Mouse (Mus musculus) kidney, embryonic 16.5 days (tissue): ENCODE results near the gene Hand2. TPM values are rescaled to one million over a fixed set of nuclear protein-coding genes. Genes with fewer than 3 reads are reported as not detected.
A peak's percentile ranks its signal among the peaks of the same experiment; 100 is the strongest.

Experiments
- ATAC-seq: fragments of 200-750 bp; cut with Nextera tagmentation; 2 replicates; pipeline ENCODE4 v1.8.0; 2017; ENCODE audit warnings: moderate TSS enrichment; ENCODE audit not compliant: low FRiP score, low TSS enrichment
- H3K27ac ChIP-seq: fragments of 300-500 bp; sonication (generic); 2 replicates; pipeline ENCODE4 v1.5.1; 2014; ENCODE audit warnings: low read length
- H3K27me3 ChIP-seq: fragments of 300-500 bp; sonication (generic); 2 replicates; pipeline ENCODE4 v1.6.1; 2014; ENCODE audit warnings: low read length, control low read depth, mixed read lengths; ENCODE audit not compliant: insufficient read depth
- H3K36me3 ChIP-seq: fragments of 300-500 bp; sonication (generic); 2 replicates; pipeline ENCODE4 v1.6.1; 2014; ENCODE audit warnings: low read length, control low read depth, mixed read lengths; ENCODE audit not compliant: insufficient read depth
- H3K4me1 ChIP-seq: fragments of 300-500 bp; sonication (generic); 2 replicates; pipeline ENCODE4 v1.6.1; 2014; ENCODE audit warnings: low read length, control low read depth, mixed read lengths; ENCODE audit not compliant: insufficient read depth
- H3K4me2 ChIP-seq: fragments of 300-500 bp; sonication (generic); replicated peaks from 2 replicates; pipeline ENCODE4 v1.6.1; 2014; ENCODE audit warnings: low read depth, low read length
- H3K4me3 ChIP-seq: fragments of 300-500 bp; sonication (generic); 2 replicates; pipeline ENCODE4 v1.5.1; 2014; ENCODE audit warnings: mild to moderate bottlenecking, low read length
- H3K9ac ChIP-seq: fragments of 300-500 bp; sonication (generic); replicated peaks from 2 replicates; pipeline ENCODE4 v1.6.1; 2014; ENCODE audit warnings: low read length
- H3K9me3 ChIP-seq: fragments of 300-500 bp; sonication (generic); 2 replicates; pipeline ENCODE4 v1.6.1; 2016; ENCODE audit warnings: low read length, control low read depth
- WGBS: fragments of 180-500 bp; shearing (Covaris S2); extraction: QIAGEN DNeasy Blood & Tissue Kit; methylation state at CpG from one replicate; pipeline ENCODE4 v1.1.7; 2014; 5-methylcytosine and 5-hydroxymethylcytosine counted together
- polyA plus RNA-seq: library from polyadenylated mRNA; unstranded; fragments of >200 nt; fragmentation: Nextera tagmentation; extraction: Ambion mirVana; gene quantifications from 2 replicates; pipeline ENCODE4 v1.2.1, GENCODE M21; 2015

Hand2 gene
- polyA plus RNA-seq, 1 experiment from 2014 or later = 0.25 TPM

DNA sequence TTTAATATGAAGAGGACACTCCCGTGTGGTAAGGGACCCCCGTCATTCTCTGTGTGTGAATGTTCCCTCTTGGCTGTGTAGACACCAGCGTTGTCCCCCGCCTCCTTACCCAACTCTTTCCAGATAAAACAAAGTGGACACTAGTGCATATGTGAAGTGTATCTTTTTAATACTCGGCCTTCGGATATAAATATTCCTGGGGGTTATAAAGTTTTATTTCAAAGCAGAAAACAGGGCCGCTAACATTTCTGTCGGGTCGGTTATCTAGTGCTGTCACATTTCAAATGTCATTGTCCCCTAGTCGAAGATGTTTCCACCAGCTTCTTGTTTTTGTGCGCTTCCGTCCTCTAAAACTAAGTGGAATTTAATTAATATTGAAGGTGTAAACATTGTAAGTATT is 3.3 kb downstream of the Hand2 start:
- no peaks in the 10 kb centered on the region for H3K9me3 ChIP-seq
- H3K27me3 ChIP-seq = peaks cover 98% of the 10 kb centered on the region
- no peak overlapping the region for H3K4me2 ChIP-seq
- ATAC-seq = no peak
- no peak overlapping the region for H3K4me3 ChIP-seq
- no peaks in the 10 kb centered on the region for H3K36me3 ChIP-seq
- peaks cover 13% of the 10 kb centered on the region for H3K4me1 ChIP-seq
- H3K27ac ChIP-seq = no peak overlapping the region
- 5% methylated on average over 12 of the region's 12 CpGs for WGBS
- no peak overlapping the region for H3K9ac ChIP-seq

DNA sequence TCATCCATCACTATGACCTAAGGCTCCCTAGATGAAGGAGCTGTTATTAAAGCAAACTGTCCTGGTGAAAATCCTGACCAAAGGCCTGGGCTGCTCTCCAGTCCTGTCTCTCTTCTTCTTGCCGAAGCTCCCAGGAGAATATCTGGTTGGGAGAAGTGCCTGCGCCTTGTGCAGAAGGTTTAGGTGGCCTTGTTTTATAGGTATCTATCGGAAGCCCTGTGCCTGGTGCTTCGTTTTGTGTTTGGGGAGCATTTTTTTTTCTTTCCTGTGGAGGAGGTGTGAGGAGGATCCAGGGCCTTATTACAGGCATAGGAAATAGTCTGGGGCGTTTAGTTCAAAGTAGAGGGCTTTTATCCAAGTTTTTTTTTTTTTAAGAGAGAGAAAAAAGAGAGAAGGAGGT is 3.9 kb downstream of the Hand2 start:
- no peak overlapping the region for H3K4me3 ChIP-seq
- H3K27ac ChIP-seq = no peak overlapping the region

DNA sequence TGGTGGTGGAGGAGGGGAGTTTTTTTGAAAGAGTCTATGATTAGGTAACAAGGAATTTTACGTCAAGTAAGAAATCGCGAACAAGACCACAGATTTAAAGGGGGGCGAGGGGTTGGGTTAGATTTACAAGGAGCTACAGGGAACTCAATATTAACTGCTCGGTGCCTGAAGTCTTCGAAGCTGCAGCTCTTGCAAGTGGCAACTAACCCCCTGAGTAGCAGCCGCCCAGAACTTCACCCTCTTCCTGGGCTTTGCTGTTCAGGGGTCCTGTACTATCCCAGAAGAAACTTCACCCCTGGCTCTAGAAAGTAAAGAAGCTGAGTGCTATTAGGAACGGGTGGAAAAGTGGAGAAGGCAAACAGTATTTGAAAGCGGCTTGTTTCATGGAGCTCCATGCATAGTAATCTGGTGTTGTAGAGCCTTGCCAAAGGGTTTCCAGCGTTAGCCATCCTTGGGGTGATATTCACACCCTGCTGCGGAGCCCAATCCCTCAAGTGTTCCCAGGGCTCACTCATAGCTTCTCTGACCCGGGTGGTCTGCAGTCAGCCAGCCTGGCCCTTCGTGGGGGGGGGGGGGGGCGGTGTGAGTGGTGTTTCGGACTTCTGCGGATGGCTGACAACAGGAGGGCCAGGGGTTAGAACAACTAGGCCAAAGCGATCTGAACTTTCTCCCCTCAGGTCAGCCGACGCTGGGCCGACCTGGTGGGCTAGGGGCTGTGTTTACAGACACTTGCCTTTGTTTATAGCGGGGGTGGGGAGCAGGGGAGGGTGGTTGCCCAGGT is 4.5 kb downstream of the Hand2 start:
- Histone ChIP-seq H3K9ac (no peak overlapping the region), H3K27ac (no peak overlapping the region), H3K4me1 (peaks cover 13% of the 10 kb centered on the region), H3K36me3 (no peaks in the 10 kb centered on the region), H3K4me2 (no peak overlapping the region), H3K9me3 (no peaks in the 10 kb centered on the region), H3K4me3 (no peak overlapping the region), H3K27me3 (peaks cover 98% of the 10 kb centered on the region)
- 3% methylated on average over 21 of the region's 21 CpGs for WGBS
- no peak for ATAC-seq

More for the DNA sequence above, 3.9 kb downstream of the Hand2 start:
- H3K36me3 ChIP-seq = no peaks in the 10 kb centered on the region
- no peaks in the 10 kb centered on the region for H3K9me3 ChIP-seq
- H3K4me1 ChIP-seq = peaks cover 13% of the 10 kb centered on the region
- no peak overlapping the region for H3K4me2 ChIP-seq
- no peak overlapping the region for H3K9ac ChIP-seq
- no peak for ATAC-seq
- WGBS = 4% methylated on average over 5 of the region's 5 CpGs
- peaks cover 98% of the 10 kb centered on the region for H3K27me3 ChIP-seq

DNA sequence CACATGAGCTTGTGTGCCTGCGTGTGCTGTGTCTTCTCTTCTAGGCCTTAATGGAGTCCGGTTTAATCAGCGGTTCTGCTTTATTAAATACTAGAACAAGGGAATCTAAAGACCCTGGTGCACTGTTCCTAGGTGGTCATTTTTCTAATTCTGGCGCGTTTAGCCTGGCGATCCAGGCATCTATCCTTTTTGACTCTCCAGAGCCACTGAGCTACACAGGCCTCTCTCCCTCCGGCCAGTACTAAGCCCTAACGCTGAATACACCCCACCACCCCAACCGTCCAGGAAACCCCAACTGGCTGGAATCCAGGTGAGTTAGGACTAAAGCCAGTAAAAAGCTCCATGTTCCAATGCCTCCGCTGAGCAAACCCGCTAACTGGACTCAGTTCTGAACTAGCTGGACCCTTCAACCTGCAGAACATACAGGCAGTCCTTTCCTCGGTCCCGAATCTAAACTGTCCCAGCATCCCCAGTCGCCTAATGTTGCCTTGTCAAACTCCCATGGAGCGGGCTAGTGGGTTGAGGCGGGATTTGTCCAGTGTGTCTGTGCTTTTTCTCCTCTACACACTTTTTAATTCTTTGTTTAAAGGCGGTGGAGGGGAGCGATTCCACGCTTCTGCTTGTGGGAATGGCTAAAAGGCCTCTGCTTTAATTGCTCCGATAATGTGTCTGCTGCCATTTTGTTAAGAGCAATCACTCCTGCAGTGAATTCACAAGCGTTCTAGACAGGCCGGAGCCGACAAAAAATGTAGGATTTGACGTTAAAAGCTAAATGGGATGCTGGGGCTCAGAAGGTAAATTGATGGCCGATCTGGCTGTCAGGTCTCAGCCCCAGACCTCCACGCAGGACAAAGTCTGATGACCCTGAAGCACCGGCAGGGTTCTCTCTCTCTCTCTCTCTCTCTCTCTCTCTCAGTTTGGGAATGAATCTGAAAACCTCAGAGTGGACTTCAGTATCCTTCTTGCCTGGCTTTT is 5.6 kb downstream of the Hand2 start:
- H3K9me3 ChIP-seq = no peaks in the 10 kb centered on the region
- no peak overlapping the region for H3K4me3 ChIP-seq
- no peaks in the 10 kb centered on the region for H3K36me3 ChIP-seq
- 8% methylated on average over 27 of the region's 27 CpGs for WGBS
- peaks cover 98% of the 10 kb centered on the region for H3K27me3 ChIP-seq
- H3K4me1 ChIP-seq = peaks cover 6% of the 10 kb centered on the region
- H3K4me2 ChIP-seq = no peak overlapping the region
- ATAC-seq = no peak
- H3K27ac ChIP-seq = no peak overlapping the region
- no peak overlapping the region for H3K9ac ChIP-seq

DNA sequence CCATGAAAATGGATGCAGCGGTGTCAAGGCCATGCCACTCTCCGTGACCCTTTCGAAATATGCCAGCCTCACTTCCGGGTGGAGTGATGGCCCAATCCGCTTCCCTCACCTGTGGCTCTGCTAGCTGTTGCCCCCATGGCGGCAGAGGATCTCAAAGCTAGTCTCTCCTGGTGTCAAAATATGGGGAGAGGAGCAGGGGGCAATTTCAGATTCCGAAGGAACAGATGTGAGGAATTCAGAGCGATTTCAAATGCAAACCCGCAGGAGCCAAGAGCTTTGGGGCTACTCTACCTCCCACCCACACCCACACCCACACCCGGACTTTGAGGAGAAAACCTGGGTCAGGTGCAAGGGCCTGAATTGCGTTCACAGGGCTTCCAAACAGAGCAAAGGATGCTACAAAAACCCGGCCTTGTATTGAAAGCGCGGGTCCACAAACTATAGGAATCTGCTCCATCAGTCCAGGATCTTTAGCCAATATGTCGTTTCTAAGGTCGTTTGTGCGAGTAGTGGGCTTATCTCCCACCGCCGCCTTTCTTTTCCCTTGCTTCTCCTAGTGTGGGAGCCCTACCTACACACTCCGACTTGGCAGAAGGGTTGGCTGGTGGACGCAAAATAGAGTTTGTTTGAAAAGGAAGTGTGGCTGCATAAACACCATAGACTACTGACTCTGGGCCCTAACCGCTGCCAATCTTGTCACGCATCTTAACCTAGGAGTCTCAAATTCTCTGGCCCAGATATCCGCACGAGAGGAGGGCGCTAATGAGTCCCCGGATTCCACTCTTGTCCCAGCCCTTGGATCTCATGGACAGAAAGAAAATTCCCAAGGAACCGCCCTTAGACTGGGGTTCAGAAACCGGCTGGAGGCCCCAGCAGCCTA is 6.7 kb downstream of the Hand2 start:
- Histone ChIP-seq H3K4me1 (no peaks in the 10 kb centered on the region; the same call in 1 of the 2 replicates), H3K27me3 (peaks cover 98% of the 10 kb centered on the region), H3K4me2 (peak overlapping the region; percentile 22; the same call in 1 of the 2 replicates), H3K9ac (no peak overlapping the region), H3K36me3 (no peaks in the 10 kb centered on the region), H3K9me3 (no peaks in the 10 kb centered on the region), H3K4me3 (no peak overlapping the region), H3K27ac (no peak overlapping the region)
- no peak for ATAC-seq
- WGBS = 3% methylated on average over 29 of the region's 29 CpGs

DNA sequence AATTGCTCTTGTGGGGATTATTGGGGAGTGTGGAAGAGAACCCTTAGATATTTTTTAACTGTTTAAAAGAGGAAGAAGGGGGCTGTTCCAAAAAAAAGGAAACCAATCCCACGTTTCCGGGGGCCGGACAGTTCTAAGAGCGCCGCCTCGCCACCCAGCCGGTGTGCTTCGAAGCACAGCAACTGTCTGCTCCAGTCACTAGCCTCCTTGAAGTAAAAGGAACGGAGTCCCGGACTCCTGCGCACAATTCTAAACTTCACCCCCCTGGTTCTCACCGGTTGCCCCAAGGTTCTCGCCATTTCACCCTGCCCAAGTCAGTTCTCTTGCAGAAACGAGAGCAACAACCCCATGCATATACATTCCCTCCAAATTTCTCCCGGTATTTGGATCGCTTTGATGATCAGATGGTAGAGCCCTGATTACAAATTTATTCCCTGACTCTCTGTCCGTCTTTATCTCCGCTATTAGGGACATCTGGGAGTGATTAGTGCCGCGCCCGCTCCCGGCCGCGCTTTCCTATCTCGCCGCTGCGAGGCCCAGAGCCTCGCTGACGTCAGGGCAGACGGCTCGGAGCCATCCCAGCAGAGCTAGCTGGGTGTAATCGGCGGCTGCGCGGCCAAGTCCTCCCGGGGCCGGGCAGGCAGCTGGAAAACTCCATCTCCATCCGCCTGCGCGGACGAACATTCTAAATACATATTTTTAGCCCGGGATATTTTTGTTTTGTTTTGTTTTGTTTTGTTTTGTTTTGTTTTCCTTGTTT is 7.6 kb downstream of the Hand2 start:
- peak overlapping the region; percentile 12 for H3K4me3 ChIP-seq
- H3K4me2 ChIP-seq = peak overlapping the region; percentile 22
- H3K9ac ChIP-seq = no peak overlapping the region
- no peaks in the 10 kb centered on the region; the same call in 1 of the 2 replicates for H3K4me1 ChIP-seq
- under 1% methylated on average over 42 of the region's 42 CpGs for WGBS
- ATAC-seq = peak; percentile 72
- H3K27ac ChIP-seq = no peak overlapping the region
- no peaks in the 10 kb centered on the region for H3K9me3 ChIP-seq
- no peaks in the 10 kb centered on the region for H3K36me3 ChIP-seq
- peaks cover 98% of the 10 kb centered on the region for H3K27me3 ChIP-seq

DNA sequence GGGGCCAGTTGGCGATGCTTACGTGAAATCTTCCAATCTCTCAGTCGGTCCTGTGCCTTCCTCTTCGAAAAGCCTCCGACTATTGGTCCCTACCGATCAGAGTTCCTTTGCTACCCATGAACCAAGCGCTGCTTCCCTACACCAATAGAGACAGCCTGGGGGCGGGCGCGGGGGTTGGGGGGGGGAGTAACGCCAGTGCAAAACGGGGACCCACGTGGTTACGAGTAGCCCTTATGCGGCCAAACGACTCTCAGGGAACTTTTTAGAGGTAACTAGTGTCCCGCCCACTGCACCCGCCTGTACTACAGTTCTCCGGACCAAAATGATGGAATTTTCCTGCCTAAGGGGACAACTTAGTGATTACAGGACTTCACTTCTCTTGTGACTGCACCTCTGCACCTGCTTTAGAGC is 8.2 kb downstream of the Hand2 start:
- H3K4me1 ChIP-seq = peaks cover 4% of the 10 kb centered on the region; the same call in 1 of the 2 replicates
- ATAC-seq = 0 out of 2 replicates have a peak, but pooled peaks have one; percentile 25
- WGBS = 2% methylated on average over 19 of the region's 19 CpGs
- no peak overlapping the region for H3K27ac ChIP-seq
- peak overlapping the region; percentile 22; the same call in 1 of the 2 replicates for H3K4me2 ChIP-seq
- H3K27me3 ChIP-seq = peaks cover 98% of the 10 kb centered on the region
- H3K4me3 ChIP-seq = peak overlapping the region; percentile 12
- no peak overlapping the region for H3K9ac ChIP-seq
- no peaks in the 10 kb centered on the region for H3K9me3 ChIP-seq
- no peaks in the 10 kb centered on the region for H3K36me3 ChIP-seq

DNA sequence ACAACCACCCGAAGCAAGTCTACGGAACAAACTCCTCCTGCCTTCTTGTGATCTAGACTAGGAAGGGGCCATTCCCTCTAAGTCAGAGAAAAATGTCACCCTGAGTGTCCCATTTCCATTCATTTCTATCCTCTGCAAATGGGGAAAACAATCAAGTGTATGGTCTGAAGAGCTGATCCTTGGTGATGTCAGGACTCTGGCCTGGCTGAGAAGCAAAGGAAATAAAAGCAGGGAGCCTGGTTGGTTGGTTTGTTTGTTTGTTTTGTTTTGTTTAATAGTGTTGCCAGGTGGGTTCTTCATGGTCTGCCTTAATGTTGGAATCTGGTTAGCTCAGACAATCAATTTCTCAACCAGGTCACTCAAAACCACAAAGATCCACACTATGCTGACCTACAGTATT is 9.3 kb downstream of the Hand2 start:
- no peak for ATAC-seq
- peaks cover 9% of the 10 kb centered on the region; the same call in 1 of the 2 replicates for H3K4me1 ChIP-seq
- WGBS = 5% methylated on average over 2 of the region's 2 CpGs
- no peaks in the 10 kb centered on the region for H3K36me3 ChIP-seq
- H3K27ac ChIP-seq = no peak overlapping the region
- H3K9ac ChIP-seq = no peak overlapping the region
- no peaks in the 10 kb centered on the region for H3K9me3 ChIP-seq
- no peak overlapping the region for H3K4me2 ChIP-seq
- H3K27me3 ChIP-seq = peaks cover 100% of the 10 kb centered on the region
- no peak overlapping the region for H3K4me3 ChIP-seq
